Mouse (Mus musculus): ENCODE results near the gene Prkag3. TPM values are rescaled to one million over a fixed set of nuclear protein-coding genes. Genes with fewer than 3 reads are reported as not detected.

Gene Prkag3
- polyA plus RNA-seq, 1 experiment from 2014 or later = 0.35 TPM

Other genes with a start within 250 kb of the Prkag3 start
- 68.5 and 70.8 TPM in 2 replicates for gene Cnot9, start 243.2 kb downstream of the Prkag3 start, polyA plus RNA-seq (2015; fragmentation: Nextera tagmentation; extraction: Ambion mirVana)
- gene Plcd4, start 206.3 kb downstream of the Prkag3 start, polyA plus RNA-seq (2015; fragmentation: Nextera tagmentation; extraction: Ambion mirVana) = 0.95 and 1.4 TPM in 2 replicates
- 37.2 and 38.0 TPM in 2 replicates for gene Usp37, start 204.9 kb downstream of the Prkag3 start, polyA plus RNA-seq (2015; fragmentation: Nextera tagmentation; extraction: Ambion mirVana)
- 9.3 and 9.4 TPM in 2 replicates for gene Zfp142, start 161.0 kb downstream of the Prkag3 start, polyA plus RNA-seq (2015; fragmentation: Nextera tagmentation; extraction: Ambion mirVana)
- gene Bcs1l, start 160.9 kb downstream of the Prkag3 start, polyA plus RNA-seq (2015; fragmentation: Nextera tagmentation; extraction: Ambion mirVana) = 18.0 and 18.9 TPM in 2 replicates
- gene Rnf25, start 147.8 kb downstream of the Prkag3 start, polyA plus RNA-seq (2015; fragmentation: Nextera tagmentation; extraction: Ambion mirVana) = 39.5 and 41.8 TPM in 2 replicates
- 9.4 and 10.0 TPM in 2 replicates for gene Stk36, start 147.8 kb downstream of the Prkag3 start, polyA plus RNA-seq (2015; fragmentation: Nextera tagmentation; extraction: Ambion mirVana)
- gene Ttll4, start 87.5 kb downstream of the Prkag3 start, polyA plus RNA-seq (2015; fragmentation: Nextera tagmentation; extraction: Ambion mirVana) = 12.9 and 17.6 TPM in 2 replicates
- 15.3 and 19.0 TPM in 2 replicates for gene Cyp27a1, start 35.6 kb downstream of the Prkag3 start, polyA plus RNA-seq (2015; fragmentation: Nextera tagmentation; extraction: Ambion mirVana)
- 49.1 and 55.5 TPM in 2 replicates for gene Wnt6, start 22.7 kb upstream of the Prkag3 start, polyA plus RNA-seq (2015; fragmentation: Nextera tagmentation; extraction: Ambion mirVana)
- 5.4 and 6.9 TPM in 2 replicates for gene Wnt10a, start 42.3 kb upstream of the Prkag3 start, polyA plus RNA-seq (2015; fragmentation: Nextera tagmentation; extraction: Ambion mirVana)
- 0.10 and 0.14 TPM in 2 replicates for gene Cdk5r2, start 105.7 kb upstream of the Prkag3 start, polyA plus RNA-seq (2015; fragmentation: Nextera tagmentation; extraction: Ambion mirVana)
- gene Fev, start 136.2 kb upstream of the Prkag3 start, polyA plus RNA-seq (2015; fragmentation: Nextera tagmentation; extraction: Ambion mirVana) = not detected in 2 replicates
- not detected in 2 replicates for gene Cryba2, start 143.9 kb upstream of the Prkag3 start, polyA plus RNA-seq (2015; fragmentation: Nextera tagmentation; extraction: Ambion mirVana)
- 0.07 TPM in 1 of 2 replicates, not detected in the other for gene Cfap65, start 186.4 kb upstream of the Prkag3 start, polyA plus RNA-seq (2015; fragmentation: Nextera tagmentation; extraction: Ambion mirVana)
- 0.83 and 0.89 TPM in 2 replicates for gene Ihh, start 202.5 kb upstream of the Prkag3 start, polyA plus RNA-seq (2015; fragmentation: Nextera tagmentation; extraction: Ambion mirVana)